Mouse (Mus musculus): ENCODE measurements around the gene Tiam2.

DNA sequence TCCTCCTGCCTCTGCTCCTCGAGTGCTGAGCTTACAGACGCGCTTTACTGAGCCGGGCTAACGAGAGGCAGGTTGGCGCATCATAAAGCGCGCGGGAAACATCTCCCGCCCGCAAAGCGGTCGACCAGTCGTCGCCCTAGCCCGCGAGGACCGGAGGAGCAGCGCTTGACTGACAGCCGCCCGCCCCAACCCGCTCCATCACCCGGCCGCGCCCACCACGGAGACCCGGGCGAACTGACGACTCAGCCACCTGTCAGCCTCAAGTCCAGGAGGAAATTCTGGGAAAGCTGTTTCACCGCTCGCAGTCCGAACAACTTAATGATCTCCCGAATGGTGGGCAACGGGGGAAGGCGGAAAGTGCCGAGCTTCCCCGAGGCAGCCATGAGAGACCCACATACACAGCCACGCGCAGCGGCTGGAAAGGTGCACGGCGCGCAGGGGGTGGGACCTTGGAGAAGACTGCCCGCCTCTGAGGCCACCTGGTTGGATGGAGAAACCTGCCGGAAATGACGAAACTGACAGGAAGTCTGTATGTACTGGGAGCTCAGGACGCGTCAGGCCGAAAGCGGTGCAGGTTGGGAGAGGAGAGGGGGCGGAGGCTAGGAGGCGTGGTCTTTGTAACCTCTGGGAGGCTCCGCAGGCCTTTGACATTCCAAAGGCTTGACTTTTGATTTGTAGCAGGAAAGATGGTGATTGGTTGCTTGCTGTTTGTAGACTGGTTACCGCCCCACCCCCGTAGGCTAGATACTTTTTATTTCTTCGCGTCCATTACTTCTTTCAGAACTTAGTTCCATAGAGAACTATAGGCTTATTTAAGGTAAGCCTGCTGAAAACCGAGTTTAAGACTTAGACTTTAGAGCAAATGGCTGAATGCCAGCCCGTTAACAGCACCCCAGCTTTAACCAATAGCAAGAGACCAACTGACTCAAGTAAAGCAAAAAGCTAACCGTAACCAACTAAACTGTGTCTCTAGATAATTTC, 231.2 kb downstream of the Tiam2 start, which contains the start of gene Tfb1m:
- TF ChIP-seq EP300 (IDR thresholded peaks at IDR 0.05; ENCODE audit: low read length) (no peak), CTCF (conservative IDR thresholded peaks at IDR 0.05 in 1 of 2, IDR thresholded peaks at IDR 0.05 in 1 of 2; ENCODE audit: low read depth in 2 of 2, low read length in 2 of 2) (no peak), SMC3 (IDR thresholded peaks at IDR 0.05; ENCODE audit: low read depth, low read length) (no peak), TBP (conservative IDR thresholded peaks at IDR 0.05; ENCODE audit: low read depth, low read length) (peak; percentile 74), KAT2A (IDR thresholded peaks at IDR 0.05; ENCODE audit: insufficient replicate concordance, low read length) (0 out of 2 replicates have a peak, but pooled peaks have one; percentile 42), POLR2A (IDR thresholded peaks at IDR 0.05; ENCODE audit: low read depth, low read length) (peak; percentile 89), MEF2A (IDR thresholded peaks at IDR 0.05; ENCODE audit: borderline replicate concordance, low read depth, low read length) (no peak; the same call in 1 of the 2 replicates), TCF12 (IDR thresholded peaks at IDR 0.05; ENCODE audit: low read depth, low read length) (peak; percentile 47; the same call in 1 of the 2 replicates), ELF1 (IDR thresholded peaks at IDR 0.05; ENCODE audit: low read depth, low read length) (peak; percentile 77), JUN (IDR thresholded peaks at IDR 0.05; ENCODE audit: insufficient read depth, low read depth, low read length) (no peak), CHD2 (IDR thresholded peaks at IDR 0.05; ENCODE audit: low read length) (no peak; the same call in 1 of the 2 replicates), NELFE (IDR thresholded peaks at IDR 0.05; ENCODE audit: low read depth, low read length) (peak; percentile 41; the same call in 1 of the 2 replicates), BHLHE40 (IDR thresholded peaks at IDR 0.05; ENCODE audit: low read depth, low read length) (no peak)
